Mouse (Mus musculus) kidney, adult 9 months (tissue): Measurements from ENCODE around the gene Med13l.

Experiments used
- DNase-seq: peaks from one replicate; pipeline ENCODE4 v3.0.0; 2022

Gene Med13l

GRCm38 (mm10) chr5:118747026-118747425 is 186.5 kb downstream of the Med13l start:
- no peak for DNase-seq

GRCm38 (mm10) chr5:118751446-118752179 is 191.1 kb downstream of the Med13l start:
- peak; percentile 70 for DNase-seq

- no peak for DNase-seq
Observed at GRCm38 (mm10) chr5:118752868-118753267, 192.4 kb downstream of the Med13l start.

- DNase-seq: no peak
Observed at GRCm38 (mm10) chr5:118753471-118754044, 193.1 kb downstream of the Med13l start.

GRCm38 (mm10) chr5:118754191-118754759 is 193.8 kb downstream of the Med13l start:
- no peak for DNase-seq

GRCm38 (mm10) chr5:118756078-118756477 is 195.6 kb downstream of the Med13l start:
- peak; percentile 13 for DNase-seq

GRCm38 (mm10) chr5:118757396-118758301 is 197.2 kb downstream of the Med13l start:
- DNase-seq: peak; percentile 73

GRCm38 (mm10) chr5:118760986-118761385 is 200.5 kb downstream of the Med13l start:
- no peak for DNase-seq

GRCm38 (mm10) chr5:118762499-118763185 is 202.2 kb downstream of the Med13l start:
- DNase-seq: no peak

- peak; percentile 26 for DNase-seq
Observed at GRCm38 (mm10) chr5:118763353-118763752, 202.9 kb downstream of the Med13l start.

GRCm38 (mm10) chr5:118769143-118769542 is 208.7 kb downstream of the Med13l start:
- no peak for DNase-seq

GRCm38 (mm10) chr5:118773866-118774265 is 213.4 kb downstream of the Med13l start:
- no peak for DNase-seq

GRCm38 (mm10) chr5:118776396-118776795 is 215.9 kb downstream of the Med13l start:
- no peak for DNase-seq

- DNase-seq: peak; percentile 58
Observed at GRCm38 (mm10) chr5:118781598-118781997, 221.1 kb downstream of the Med13l start.

- DNase-seq: no peak
Observed at GRCm38 (mm10) chr5:118782139-118782538, 221.7 kb downstream of the Med13l start.

GRCm38 (mm10) chr5:118789226-118789625 is 228.7 kb downstream of the Med13l start:
- DNase-seq: no peak

GRCm38 (mm10) chr5:118789776-118790175 is 229.3 kb downstream of the Med13l start:
- DNase-seq: no peak

- DNase-seq: no peak
Observed at GRCm38 (mm10) chr5:118797811-118798210, 237.3 kb downstream of the Med13l start.

GRCm38 (mm10) chr5:118801592-118801991 is 241.1 kb downstream of the Med13l start:
- no peak for DNase-seq

- DNase-seq: no peak
Observed at GRCm38 (mm10) chr5:118802036-118802435, 241.6 kb downstream of the Med13l start.

GRCm38 (mm10) chr5:118808946-118809345 is 248.5 kb downstream of the Med13l start:
- DNase-seq: no peak

GRCm38 (mm10) chr5:118809588-118809987 is 249.1 kb downstream of the Med13l start:
- DNase-seq: no peak

- DNase-seq: no peak
Observed at GRCm38 (mm10) chr5:118811690-118812089, 251.2 kb downstream of the Med13l start.
